Comparison of ENCODE assay signal across 15 mouse cellular contexts in the genomic region with DNA sequence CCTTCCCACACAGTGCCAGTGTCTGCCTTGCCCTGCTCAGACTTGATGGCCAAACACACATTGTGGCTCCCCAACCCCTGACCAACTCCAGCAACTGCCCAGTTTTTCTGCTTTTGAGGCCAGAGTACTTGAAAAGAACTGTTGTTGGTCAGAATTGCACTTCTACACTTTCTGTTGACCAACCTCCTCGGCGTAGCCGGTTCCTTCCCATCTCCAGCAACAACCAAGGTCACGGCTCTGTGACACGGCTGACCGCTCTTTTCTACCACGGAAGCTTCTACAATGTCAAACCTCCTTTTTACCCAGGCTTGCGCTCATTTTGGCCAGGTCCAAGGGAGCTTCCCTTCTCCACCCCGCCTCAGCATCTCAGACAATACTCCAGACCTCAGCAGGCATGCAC. TPM values are rescaled to one million over a fixed set of nuclear protein-coding genes. Genes with fewer than 3 reads are reported as not detected.
DNase-seq lines count a peak whose midpoint lies in the region; ATAC-seq and TF ChIP-seq lines count a peak whose summit lies in the region.
"Had no signal": no experiment of that assay in that cellular context is flagged by ENCODE, and none has a peak within 500 bp of the region (broad histone marks: within the 10 kb centered on the region; RNA-seq: fewer than 3 reads in every experiment).

No protein-coding gene starts in this region.

- H3K36me3 ChIP-seq in heart, embryonic 15.5 days: no peaks in the 10 kb centered on the region
- no peaks in the 10 kb centered on the region for H3K36me3 ChIP-seq in heart, embryonic 11.5 days (ENCODE audit: control insufficient read depth, insufficient read depth, low read length)
- H3K36me3 ChIP-seq in lung, embryonic 16.5 days (ENCODE audit: control insufficient read depth, insufficient read depth, low read length): no peaks in the 10 kb centered on the region
- H3K36me3 ChIP-seq in thymus, adult 2 months (ENCODE audit: control insufficient read depth, insufficient read depth, low read length): no peaks in the 10 kb centered on the region
- H3K36me3 ChIP-seq: forebrain, embryonic 12.5 days had no signal

- TF ChIP-seq CTCF in thymus, adult 2 months (IDR thresholded peaks at IDR 0.05; ENCODE audit: borderline replicate concordance, control insufficient read depth, extremely low read depth, insufficient read depth, low read length, poor library complexity): no peak

- no peak overlapping the region for H3K4me3 ChIP-seq in heart, embryonic 15.5 days
- no peak overlapping the region for H3K4me3 ChIP-seq in heart, embryonic 11.5 days (ENCODE audit: low read depth, low read length)
- H3K4me3 ChIP-seq in lung, embryonic 16.5 days (ENCODE audit: low read length): no peak overlapping the region
- no peak overlapping the region for H3K4me3 ChIP-seq in thymus, adult 2 months (ENCODE audit: control insufficient read depth, insufficient read depth, low read length)
- H3K4me3 ChIP-seq: embryonic facial prominence, embryonic 13.5 days; forebrain, embryonic 12.5 days had no signal

- H3K4me1 ChIP-seq in heart, embryonic 15.5 days (replicated peaks): peaks cover 57% of the 10 kb centered on the region
- H3K4me1 ChIP-seq in heart, embryonic 11.5 days (ENCODE audit: control insufficient read depth, insufficient read depth, low read length): peaks cover 35% of the 10 kb centered on the region
- H3K4me1 ChIP-seq in lung, embryonic 16.5 days (replicated peaks; ENCODE audit: control insufficient read depth, insufficient read depth, low read length): peaks cover 37% of the 10 kb centered on the region
- H3K4me1 ChIP-seq in thymus, adult 2 months (replicated peaks; ENCODE audit: control insufficient read depth, insufficient read depth, low read length): peaks cover 39% of the 10 kb centered on the region

- no peak overlapping the region; the same call in 1 of the 2 replicates for H3K4me2 ChIP-seq in heart, embryonic 15.5 days
- no peak overlapping the region for H3K4me2 ChIP-seq in heart, embryonic 11.5 days
- H3K4me2 ChIP-seq in lung, embryonic 16.5 days (ENCODE audit: low read depth, low read length): no peak overlapping the region
- H3K4me2 ChIP-seq: embryonic facial prominence, embryonic 13.5 days; forebrain, embryonic 12.5 days had no signal

- TF ChIP-seq POLR2A in thymus, adult 2 months (IDR thresholded peaks at IDR 0.05; ENCODE audit: control insufficient read depth, extremely low read depth, insufficient read depth, low read length, poor library complexity): no peak

- no peaks in the 10 kb centered on the region for H3K27me3 ChIP-seq in heart, embryonic 15.5 days
- no peaks in the 10 kb centered on the region for H3K27me3 ChIP-seq in heart, embryonic 11.5 days (ENCODE audit: control insufficient read depth, insufficient read depth, low read length)
- H3K27me3 ChIP-seq in lung, embryonic 16.5 days (ENCODE audit: control insufficient read depth, insufficient read depth, low read depth, low read length): no peaks in the 10 kb centered on the region
- H3K27me3 ChIP-seq in thymus, adult 2 months (ENCODE audit: control insufficient read depth, insufficient read depth, low read length): no peaks in the 10 kb centered on the region
- H3K27me3 ChIP-seq: embryonic facial prominence, embryonic 13.5 days; forebrain, embryonic 12.5 days had no signal

- H3K27ac ChIP-seq in heart, embryonic 15.5 days: 0 out of 2 replicates have a peak overlapping the region, but pooled peaks have one; percentile 17
- no peak overlapping the region for H3K27ac ChIP-seq in heart, embryonic 11.5 days (ENCODE audit: low read depth, low read length)
- H3K27ac ChIP-seq in lung, embryonic 16.5 days (ENCODE audit: low read length): peak overlapping the region; percentile 56; the same call in 1 of the 2 replicates
- no peak overlapping the region for H3K27ac ChIP-seq in thymus, adult 2 months (ENCODE audit: control insufficient read depth, insufficient read depth, low read length)
- H3K27ac ChIP-seq: liver, embryonic 14.5 days had no signal

- ATAC-seq in heart, embryonic 15.5 days (replicated peaks; ENCODE audit: insufficient number of reproducible peaks, insufficient read depth, low FRiP score, low read depth): no peak
- no peak for ATAC-seq in heart, embryonic 11.5 days (replicated peaks; ENCODE audit: insufficient number of reproducible peaks, low FRiP score, low TSS enrichment)
- no peak for ATAC-seq in lung, embryonic 16.5 days (ENCODE audit: low read depth)

- 89% methylated on average over 9 of the region's 9 CpGs for WGBS in heart, embryonic 15.5 days
- WGBS in heart, embryonic 11.5 days (ENCODE audit: insufficient replicate concordance): 92% methylated on average over 9 of the region's 9 CpGs
- 87% methylated on average over 9 of the region's 9 CpGs for WGBS in lung, embryonic 16.5 days
- WGBS in thymus, adult 2 months: 97% methylated on average over 9 of the region's 9 CpGs

- no peak overlapping the region for H3K9ac ChIP-seq in heart, embryonic 15.5 days
- no peak overlapping the region for H3K9ac ChIP-seq in heart, embryonic 11.5 days (ENCODE audit: low read depth, low read length)
- no peak overlapping the region for H3K9ac ChIP-seq in lung, embryonic 16.5 days (ENCODE audit: low read length)
- H3K9ac ChIP-seq: embryonic facial prominence, embryonic 13.5 days; forebrain, embryonic 12.5 days; liver, embryonic 14.5 days had no signal

- no peak for DNase-seq in lung, postnatal 14 days
- DNase-seq in kidney, adult 8-10 months: peak; percentile 51
- DNase-seq in kidney, postnatal 4 days: peak; percentile 39 to 67
- no peak for DNase-seq in thymus, adult 2 months
- DNase-seq in cerebellum, adult 9-10 months: no peak
- DNase-seq: adrenal gland, postnatal 10 days; B cell, adult 2 months; cerebellum, postnatal 14 days; heart, postnatal 4 days had no signal

- H3K9me3 ChIP-seq in heart, embryonic 15.5 days (replicated peaks): no peaks in the 10 kb centered on the region
- no peaks in the 10 kb centered on the region for H3K9me3 ChIP-seq in heart, embryonic 11.5 days (replicated peaks; ENCODE audit: control insufficient read depth, low read length)
- H3K9me3 ChIP-seq in lung, embryonic 16.5 days (ENCODE audit: control insufficient read depth, low read length): no peaks in the 10 kb centered on the region
- H3K9me3 ChIP-seq: embryonic facial prominence, embryonic 13.5 days; forebrain, embryonic 12.5 days had no signal

RNA-seq across cellular contexts. Expression of a gene that starts 34.4 kb away (rescaled TPM):
- polyA plus RNA-seq in heart, embryonic 15.5 days (2015; fragmentation: Nextera tagmentation; extraction: Ambion mirVana): 32.7 and 50.9 TPM in 2 replicates
- 43.5 and 54.0 TPM in 2 replicates for polyA plus RNA-seq in heart, embryonic 11.5 days (2014; fragmentation: Nextera tagmentation; extraction: Ambion mirVana)
- polyA plus RNA-seq in lung, embryonic 16.5 days (2015; fragmentation: Nextera tagmentation; extraction: Ambion mirVana): 104 TPM in 2 replicates
- polyA plus RNA-seq in thymus, adult 2 months (2012; rRNA removed): 86.4 and 87.4 TPM in 2 replicates

RNA-seq across cellular contexts. Expression of a gene that starts 39.2 kb away (rescaled TPM):
- polyA plus RNA-seq in heart, embryonic 15.5 days (2015; fragmentation: Nextera tagmentation; extraction: Ambion mirVana): 0.69 and 4.3 TPM in 2 replicates
- 0.56 and 0.89 TPM in 2 replicates for polyA plus RNA-seq in heart, embryonic 11.5 days (2014; fragmentation: Nextera tagmentation; extraction: Ambion mirVana)
- 0.73 and 2.0 TPM in 2 replicates for polyA plus RNA-seq in lung, embryonic 16.5 days (2015; fragmentation: Nextera tagmentation; extraction: Ambion mirVana)
- polyA plus RNA-seq in thymus, adult 2 months (2012; rRNA removed): 5.4 and 7.0 TPM in 2 replicates

Comparison
In these comparisons a context has a peak if more than half of its experiments do, and no peak if none do; other contexts are left out.
1. H3K27ac ChIP-seq: peak in heart, embryonic 15.5 days (single experiment) and lung, embryonic 16.5 days (single experiment); none in heart, embryonic 11.5 days (single experiment) and thymus, adult 2 months (single experiment).
2. DNase-seq: peak in kidney, adult 8-10 months (2 of 2) and kidney, postnatal 4 days (2 of 2); none in lung, postnatal 14 days (single experiment), thymus, adult 2 months (single experiment) and cerebellum, adult 9-10 months (single experiment).